Mouse (Mus musculus) kidney, postnatal 14 days (tissue): ENCODE data around the gene Gle1.
"Not testable (repeated sequence)": the region's sequence is repeated elsewhere in the genome, so short reads cannot be mapped to it uniquely, and the experiment has no call there.

Experiments used
- DNase-seq: peaks from one replicate; pipeline ENCODE4 v3.0.0; 2022; ENCODE audit warnings: mixed read lengths

Gene Gle1

GRCm38 (mm10) chr2:29934906-29935599, at the start of gene Gle1:
Gle1 (plus strand) TSS chr2:29935426.
- peak; percentile 97 for DNase-seq

DNA sequence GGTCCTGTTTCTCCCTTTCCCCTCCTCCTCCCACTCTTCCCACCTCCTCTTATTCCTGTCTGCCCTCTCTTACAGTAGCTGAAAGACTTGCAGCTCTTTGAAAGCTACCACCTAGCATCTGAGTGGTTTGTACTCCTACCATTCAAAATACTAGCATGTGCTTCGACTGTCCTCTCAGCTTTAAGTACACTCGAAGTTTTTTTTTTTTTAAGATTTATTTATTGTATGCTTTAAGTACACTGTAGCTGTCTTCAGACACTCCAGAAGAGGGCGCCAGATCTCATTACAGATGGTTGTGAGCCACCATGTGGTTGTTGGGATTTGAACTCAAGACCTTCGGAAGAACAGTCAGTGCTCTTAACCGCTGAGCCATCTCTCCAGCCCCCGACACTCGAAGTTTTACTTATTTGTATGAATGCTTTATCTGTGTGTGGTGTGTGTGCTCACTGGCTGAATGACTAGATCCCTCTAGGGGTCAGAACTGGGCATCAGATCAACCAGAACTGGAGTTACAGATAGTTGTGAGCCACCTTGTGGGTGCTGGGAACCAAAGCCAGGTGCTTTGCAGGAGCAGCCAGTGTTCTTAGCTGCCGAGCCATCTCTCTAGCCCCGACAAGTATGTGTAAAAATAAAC, 48.5 kb upstream of the Gle1 start:
- DNase-seq: not testable (repeated sequence)

GRCm38 (mm10) chr2:29889066-29889944, 45.9 kb upstream of the Gle1 start, which contains the start of gene Odf2:
Odf2 (plus strand) TSS chr2:29889221.
- peak; percentile 100 for DNase-seq

GRCm38 (mm10) chr2:29889991-29890833, 45.0 kb upstream of the Gle1 start:
- DNase-seq: peak; percentile 92

- DNase-seq: no peak
These were observed 43.5 kb upstream of the Gle1 start for GRCm38 (mm10) chr2:29891773-29892172.

- no peak for DNase-seq
These were observed 39.2 kb upstream of the Gle1 start for GRCm38 (mm10) chr2:29896071-29896470.

GRCm38 (mm10) chr2:29897366-29897765, 37.9 kb upstream of the Gle1 start:
- DNase-seq: no peak

DNA sequence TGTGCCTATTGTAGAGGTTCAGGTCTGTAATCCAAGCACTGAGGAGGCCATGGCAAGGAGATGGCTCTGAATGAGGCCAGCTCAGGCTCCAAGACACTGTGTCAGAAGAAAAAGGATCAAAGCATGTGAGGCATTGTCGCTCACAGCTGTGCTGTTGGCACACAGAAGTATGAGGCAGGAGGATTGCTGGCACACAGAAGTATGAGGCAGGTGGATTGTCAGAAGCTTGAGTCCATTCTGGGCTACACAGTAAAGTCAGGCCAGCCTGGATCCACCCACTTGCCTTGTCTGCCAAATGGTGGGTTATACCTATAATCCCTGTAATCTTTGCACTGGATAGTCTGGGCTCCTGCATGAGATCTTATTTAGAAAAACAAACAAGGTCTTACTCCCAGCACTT, 37.1 kb upstream of the Gle1 start:
- no peak for DNase-seq

DNA sequence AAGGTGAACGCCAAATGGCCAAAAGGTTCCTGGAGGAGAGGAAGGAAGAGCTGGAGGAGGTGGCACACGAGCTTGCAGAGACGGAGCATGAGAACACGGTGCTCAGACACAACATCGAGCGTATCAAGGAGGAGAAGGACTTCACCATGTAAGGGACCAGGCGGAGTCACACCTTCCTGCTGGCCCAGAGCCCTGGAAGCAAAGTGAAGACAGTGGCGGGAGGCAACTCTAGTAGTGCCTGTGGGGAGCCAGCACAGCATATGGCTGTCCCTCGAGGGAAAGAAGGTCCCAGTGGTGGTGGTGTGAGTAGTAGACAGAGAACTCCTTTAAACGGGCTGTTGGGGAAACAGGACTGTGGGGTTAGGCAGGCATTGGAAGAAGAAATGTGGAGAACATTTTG, 33.0 kb upstream of the Gle1 start:
- no peak for DNase-seq

DNA sequence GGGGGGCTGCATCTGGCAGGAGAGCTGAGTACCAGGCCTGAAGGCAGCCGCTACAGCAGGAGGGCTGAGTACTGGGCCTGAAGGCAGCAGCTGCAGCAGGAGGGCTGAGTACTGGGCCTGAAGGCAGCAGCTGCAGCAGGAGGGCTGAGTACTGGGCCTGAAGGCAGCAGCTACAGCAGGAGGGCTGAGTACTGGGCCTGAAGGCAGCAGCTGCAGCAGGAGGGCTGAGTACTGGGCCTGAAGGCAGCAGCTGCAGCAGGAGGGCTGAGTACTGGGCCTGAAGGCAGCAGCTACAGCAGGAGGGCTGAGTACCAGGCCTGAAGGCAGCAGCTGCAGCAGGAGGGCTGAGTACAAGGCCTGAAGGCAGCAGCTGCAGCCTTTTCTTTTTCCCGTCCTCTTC, 27.1 kb upstream of the Gle1 start:
- not testable (repeated sequence) for DNase-seq

DNA sequence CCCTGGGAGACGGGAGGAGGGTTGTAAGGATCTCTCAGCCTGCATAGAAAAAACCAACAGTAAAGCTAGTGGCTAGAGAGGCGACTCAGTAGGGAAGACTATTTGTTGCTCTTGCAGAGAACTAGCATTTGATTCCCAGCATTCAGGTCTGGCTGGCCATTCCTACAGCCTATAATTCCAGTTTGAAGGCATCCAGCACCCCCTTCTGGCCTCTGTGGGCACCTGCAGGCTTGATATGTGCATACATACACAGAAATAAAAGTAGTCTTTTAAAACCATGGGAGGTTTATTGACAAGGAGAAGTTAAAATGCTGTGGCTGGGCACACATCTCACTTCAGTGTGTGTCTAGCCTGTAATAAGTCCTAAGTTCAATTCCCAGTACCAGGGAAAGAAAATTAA, 25.2 kb upstream of the Gle1 start:
- no peak for DNase-seq

DNA sequence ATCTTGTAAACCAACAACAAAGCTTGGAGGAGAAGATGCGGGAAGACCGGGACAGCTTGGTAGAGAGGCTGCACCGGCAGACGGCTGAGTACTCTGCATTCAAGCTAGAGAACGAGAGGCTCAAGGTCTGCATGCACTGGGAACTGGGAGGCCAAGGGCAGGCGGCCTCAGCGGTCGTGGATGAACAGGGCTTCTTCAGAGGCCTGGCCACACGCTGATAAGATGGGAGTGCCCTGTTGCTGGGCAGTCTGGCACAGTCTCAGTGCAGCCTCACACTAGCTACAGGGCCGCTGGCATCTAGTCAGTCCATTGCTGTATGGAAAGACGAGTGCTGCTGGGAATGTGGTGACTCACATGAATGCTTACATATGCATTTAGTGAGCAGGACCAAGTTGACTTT, 17.6 kb upstream of the Gle1 start:
- DNase-seq: no peak

GRCm38 (mm10) chr2:29922011-29922410, 13.2 kb upstream of the Gle1 start:
- peak; percentile 83 for DNase-seq

GRCm38 (mm10) chr2:29926542-29926941, 8.7 kb upstream of the Gle1 start:
- peak; percentile 67 for DNase-seq

DNA sequence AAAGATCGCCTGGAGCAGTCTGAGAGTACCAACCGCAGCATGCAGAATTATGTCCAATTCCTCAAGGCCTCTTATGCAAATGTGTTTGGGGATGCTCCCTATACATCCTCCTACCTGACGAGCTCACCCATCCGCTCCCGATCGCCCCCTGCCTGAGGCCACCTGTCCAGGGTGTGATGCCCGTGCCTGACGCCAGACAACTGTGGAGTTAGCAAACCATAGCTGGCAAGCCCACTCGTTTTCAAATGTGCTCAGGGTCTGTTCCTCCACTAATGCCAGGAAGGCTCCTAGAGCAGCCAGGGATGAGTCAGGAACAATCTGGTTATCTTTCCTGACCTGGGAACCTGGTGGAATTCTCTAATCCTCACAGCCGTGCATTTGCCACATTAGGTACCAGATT, 4.7 kb upstream of the Gle1 start:
- no peak for DNase-seq

DNA sequence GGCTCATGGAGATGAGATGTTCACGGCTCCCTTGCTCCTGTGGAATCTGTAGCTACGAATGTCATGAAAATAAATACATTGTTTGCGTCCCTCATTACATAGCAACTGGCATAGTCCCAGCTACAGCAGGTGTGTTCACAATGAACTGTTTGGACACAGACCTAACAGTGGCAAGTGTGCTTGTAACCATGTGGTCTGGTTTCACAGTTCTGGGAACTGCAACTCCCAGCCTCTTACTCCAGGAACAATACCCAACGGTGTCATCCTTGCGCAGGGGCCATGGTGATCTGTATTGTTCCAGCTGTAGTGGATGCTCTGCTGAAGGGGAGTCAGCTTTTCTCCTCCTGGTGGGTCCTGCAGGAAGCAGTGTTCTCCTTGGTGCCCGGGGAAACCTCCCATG, 4.0 kb upstream of the Gle1 start:
- no peak for DNase-seq

GRCm38 (mm10) chr2:29940073-29940472, 4.8 kb downstream of the Gle1 start:
- DNase-seq: no peak

DNA sequence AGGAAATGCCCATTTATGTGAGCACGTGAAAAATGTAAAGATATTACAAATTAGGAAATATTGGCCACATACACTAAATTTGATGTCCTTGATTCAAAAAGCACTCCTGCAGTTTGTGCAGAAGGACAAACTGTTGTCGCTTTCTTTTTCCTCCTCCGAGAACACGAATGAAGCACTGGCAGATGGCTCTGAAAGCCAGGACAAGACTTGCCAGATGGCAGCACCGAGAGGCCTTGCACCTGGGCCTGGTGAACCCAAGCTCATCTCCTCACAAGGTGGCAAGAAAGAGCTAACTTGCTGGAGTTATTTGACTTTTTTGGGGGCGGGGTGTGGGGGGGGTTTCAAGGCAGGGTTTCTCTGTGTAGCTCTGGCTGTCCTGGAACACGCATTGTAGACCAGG, 5.6 kb downstream of the Gle1 start:
- DNase-seq: no peak

DNA sequence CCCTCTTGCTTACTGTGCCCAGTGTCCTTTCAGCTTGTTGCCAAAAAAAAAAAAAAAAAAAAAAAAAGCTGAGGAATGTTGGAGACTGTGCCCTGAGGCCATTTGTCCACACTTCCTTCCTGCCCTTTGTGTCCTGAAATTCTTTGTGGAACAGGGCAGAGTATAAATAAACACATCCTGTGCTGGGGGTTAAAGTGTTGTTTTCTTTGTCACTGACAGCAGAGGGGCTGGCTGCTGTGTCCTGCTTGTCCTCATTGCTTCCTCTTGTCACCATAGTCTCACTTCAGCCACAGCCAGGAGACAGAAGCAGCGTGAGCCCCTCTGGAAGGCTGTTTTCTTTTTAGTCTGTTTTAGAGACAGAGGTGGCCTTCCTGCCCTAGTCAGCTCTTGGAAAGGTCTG, 9.5 kb downstream of the Gle1 start:
- DNase-seq: peak; percentile 82

GRCm38 (mm10) chr2:29948896-29949295, 13.7 kb downstream of the Gle1 start:
- no peak for DNase-seq

DNA sequence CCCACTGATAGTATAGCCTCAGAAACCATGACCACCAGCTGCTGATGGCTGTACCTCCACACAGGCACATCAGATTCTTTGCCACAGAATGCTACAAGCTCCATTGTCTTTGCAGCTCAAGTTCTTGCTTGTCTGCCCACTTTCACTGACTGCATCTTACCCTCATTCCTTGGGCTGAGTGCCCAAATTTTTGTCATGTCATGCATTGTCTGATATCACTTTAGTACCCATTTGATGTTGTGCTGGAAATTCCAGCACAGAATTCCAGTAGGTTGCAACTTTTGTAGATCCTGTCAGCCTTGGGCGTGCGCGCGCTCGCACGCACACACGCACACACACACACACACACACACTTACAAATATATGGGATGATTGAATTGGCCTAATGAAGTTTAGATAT, 26.0 kb downstream of the Gle1 start:
- no peak for DNase-seq

DNA sequence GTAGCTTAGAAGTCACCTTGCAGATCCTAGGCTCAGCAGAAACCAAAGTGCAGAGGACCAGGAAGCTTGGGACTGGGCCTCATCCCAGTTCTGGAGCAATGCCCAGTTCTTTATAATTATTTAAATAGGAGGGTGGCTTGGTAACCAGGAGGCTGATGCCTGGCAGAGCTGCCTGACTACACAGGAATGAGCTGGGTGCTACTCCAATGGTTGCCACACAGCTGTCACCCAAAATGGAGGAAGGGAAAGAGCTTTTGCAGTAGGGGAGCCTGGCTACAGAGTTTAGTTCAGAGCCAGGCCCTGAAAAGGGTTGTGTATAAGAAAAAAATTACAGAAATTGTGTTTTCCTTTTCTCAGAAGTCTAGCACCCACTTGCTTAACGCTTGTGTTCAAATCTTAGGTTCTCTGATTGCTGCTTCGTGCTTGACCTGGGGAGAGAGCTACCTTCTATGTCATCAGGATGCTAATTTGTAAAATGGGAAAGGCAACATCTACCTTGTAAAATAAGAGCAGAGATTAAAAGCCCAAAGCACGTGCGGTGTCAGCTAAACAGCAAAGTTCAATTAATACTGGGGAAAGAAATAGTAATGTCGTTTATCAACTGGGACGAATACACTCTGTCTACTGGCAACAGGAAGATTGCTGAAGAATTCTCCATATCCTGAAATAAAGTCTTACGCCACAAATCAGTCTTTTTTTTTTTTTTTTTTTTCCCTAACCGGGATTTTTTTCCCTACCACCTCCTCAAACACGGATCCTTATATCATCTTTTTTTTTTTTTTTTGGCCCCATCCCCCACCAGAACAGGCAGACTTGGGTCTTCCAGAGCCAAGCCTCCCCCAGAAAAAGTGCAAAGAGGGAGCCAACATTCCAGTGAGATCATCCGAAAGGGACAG, 29.4 kb downstream of the Gle1 start:
- peak; percentile 85 for DNase-seq
